8 mouse cellular contexts compared by ENCODE assay signal in the genomic region with DNA sequence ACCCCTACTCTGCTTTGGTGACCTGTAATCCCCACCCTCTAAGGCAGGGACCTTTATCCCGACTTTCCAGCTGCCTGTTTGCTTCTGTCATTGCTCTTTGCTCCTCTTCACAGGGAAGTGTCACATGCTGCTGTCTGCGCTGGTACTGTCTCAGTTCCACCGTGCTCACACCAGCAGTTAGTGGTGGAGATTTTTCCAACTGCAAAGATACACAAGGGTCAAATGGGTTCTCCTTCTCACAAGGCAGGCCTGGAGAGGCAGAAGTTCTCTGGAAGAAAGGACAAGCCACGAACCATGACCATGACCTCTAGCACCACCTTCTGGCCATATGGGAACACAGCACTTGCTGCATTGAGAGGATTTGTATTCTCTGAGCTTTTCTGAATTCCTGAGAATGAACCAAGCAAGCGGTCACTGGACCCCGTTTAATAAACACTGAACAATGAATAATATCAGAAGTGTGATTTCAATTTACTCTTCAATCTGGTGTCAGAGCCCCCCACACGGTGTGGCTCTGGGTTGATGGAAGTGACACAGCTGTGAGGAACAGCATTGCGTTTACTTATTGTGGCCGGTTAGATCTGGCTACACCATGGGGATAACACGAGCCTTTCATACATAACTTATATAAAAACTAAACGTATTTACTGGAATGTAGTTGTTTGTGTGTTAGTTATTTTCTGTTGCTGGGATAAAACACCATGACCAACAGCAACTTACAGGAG. TPM values are rescaled to one million over a fixed set of nuclear protein-coding genes. Genes with fewer than 3 reads are reported as not detected.
DNase-seq lines count a peak whose midpoint lies in the region.

No protein-coding gene starts in this region.

- H3K4me3 ChIP-seq in embryonic facial prominence, embryonic 10.5 days, result no peak overlapping the region

- H3K9me3 ChIP-seq in embryonic facial prominence, embryonic 10.5 days, result no peaks in the 10 kb centered on the region

- intact Hi-C loops in heart, postnatal 14 days (cut with DNase I), result loop anchor here (1.0 to 2.0 kb wide), 2 partner anchors 19 to 107 kb away; no protein-coding TSS in a partner anchor

- H3K27ac ChIP-seq in embryonic facial prominence, embryonic 10.5 days (replicated peaks), result no peak overlapping the region

- 39% methylated on average over 11 of the region's 11 CpGs for WGBS in embryonic facial prominence, embryonic 10.5 days

- no peaks in the 10 kb centered on the region for H3K36me3 ChIP-seq in embryonic facial prominence, embryonic 10.5 days (replicated peaks)

- peak; percentile 59 for DNase-seq in gastrocnemius, adult 18-20 months (ENCODE audit: low spot score)
- no peak for DNase-seq in gastrocnemius, adult 8-10 months (ENCODE audit: low spot score in 2 of 2)
- peak; percentile 39 for DNase-seq in adrenal gland, postnatal 25 days
- DNase-seq in embryonic facial prominence, embryonic 10.5 days (ENCODE audit: low spot score), result peak; percentile 74
- peak; percentile 49 to 79 for DNase-seq in heart, postnatal 14 days
- DNase-seq in kidney, postnatal 14 days, result peak; percentile 71
- DNase-seq in lung, postnatal 10 days, result peak; percentile 84
- peak; percentile 85 for DNase-seq in retina, postnatal 1 day

- 0 out of 2 replicates have a peak, but pooled peaks cover 4% of the 10 kb centered on the region for H3K4me1 ChIP-seq in embryonic facial prominence, embryonic 10.5 days

- 0 out of 2 replicates have a peak, but pooled peaks cover 4% of the 10 kb centered on the region for H3K27me3 ChIP-seq in embryonic facial prominence, embryonic 10.5 days (replicated peaks; ENCODE audit: low read depth, poor library complexity, severe bottlenecking)

RNA-seq across cellular contexts. Expression of a gene that starts 32.0 kb away (rescaled TPM):
- total RNA-seq in gastrocnemius, adult 18-20 months (2021), result under 1 TPM; 0.50 to 0.88 TPM
- total RNA-seq in gastrocnemius, adult 8-10 months (2022), result under 1 TPM; 0.29 to 0.78 (median 0.66) TPM
- total RNA-seq in adrenal gland, postnatal 25 days (2021), result 19.2 and 36.8 TPM in 2 replicates
- polyA plus RNA-seq in embryonic facial prominence, embryonic 10.5 days (2016; fragmentation: Nextera tagmentation; extraction: Ambion mirVana), result 0.08 TPM in 1 of 2 replicates, not detected in the other
- 1 to 10 TPM; 4.1 to 4.6 TPM for total RNA-seq in heart, postnatal 14 days (2021)

RNA-seq across cellular contexts. Expression of a gene that starts 38.8 kb away (rescaled TPM):
- total RNA-seq in gastrocnemius, adult 18-20 months (2021), result 100 to 1,000 TPM in 1 of 2 experiments, 10 to 100 TPM in 1; 86.0 to 120 TPM
- total RNA-seq in gastrocnemius, adult 8-10 months (2022), result 100 to 1,000 TPM in 2 of 4 experiments, 10 to 100 TPM in 2; 76.7 to 289 (median 163) TPM
- 24.9 and 25.2 TPM in 2 replicates for total RNA-seq in adrenal gland, postnatal 25 days (2021)
- 36.0 and 42.0 TPM in 2 replicates for polyA plus RNA-seq in embryonic facial prominence, embryonic 10.5 days (2016; fragmentation: Nextera tagmentation; extraction: Ambion mirVana)
- 10 to 100 TPM; 37.0 to 40.6 TPM for total RNA-seq in heart, postnatal 14 days (2021)

Comparison
In these comparisons a context has a peak if more than half of its experiments do, and no peak if none do; other contexts are left out.
1. DNase-seq: peak in gastrocnemius, adult 18-20 months (single experiment), adrenal gland, postnatal 25 days (single experiment), embryonic facial prominence, embryonic 10.5 days (single experiment), heart, postnatal 14 days (2 of 2), kidney, postnatal 14 days (single experiment), lung, postnatal 10 days (single experiment) and retina, postnatal 1 day (single experiment); none in gastrocnemius, adult 8-10 months (0 of 2).